Mouse (Mus musculus): ENCODE data around the gene Sh3pxd2b. TPM values are rescaled to one million over a fixed set of nuclear protein-coding genes. Genes with fewer than 3 reads are reported as not detected.

Sh3pxd2b gene
- polyA plus RNA-seq, 1 experiment from 2014 or later, result 34.6 TPM

Other genes with a start within 250 kb of the Sh3pxd2b start
- gene Il9r, start 147.5 kb upstream of the Sh3pxd2b start, polyA plus RNA-seq (2014; fragmentation: Nextera tagmentation; extraction: Ambion mirVana), result 0.06 and 0.07 TPM in 2 replicates
- gene Snrnp25, start 142.4 kb upstream of the Sh3pxd2b start, polyA plus RNA-seq (2014; fragmentation: Nextera tagmentation; extraction: Ambion mirVana), result 52.9 and 60.4 TPM in 2 replicates
- 46.1 and 46.5 TPM in 2 replicates for gene Rhbdf1, start 125.5 kb upstream of the Sh3pxd2b start, polyA plus RNA-seq (2014; fragmentation: Nextera tagmentation; extraction: Ambion mirVana)
- gene Mpg, start 121.3 kb upstream of the Sh3pxd2b start, polyA plus RNA-seq (2014; fragmentation: Nextera tagmentation; extraction: Ambion mirVana), result 37.9 and 38.4 TPM in 2 replicates
- gene Nprl3, start 80.1 kb upstream of the Sh3pxd2b start, polyA plus RNA-seq (2014; fragmentation: Nextera tagmentation; extraction: Ambion mirVana), result 38.8 and 41.0 TPM in 2 replicates
- 93.0 and 133 TPM in 2 replicates for gene Hba-x, start 71.4 kb upstream of the Sh3pxd2b start, polyA plus RNA-seq (2014; fragmentation: Nextera tagmentation; extraction: Ambion mirVana)
- gene Hba-a1, start 64.3 kb upstream of the Sh3pxd2b start, polyA plus RNA-seq (2014; fragmentation: Nextera tagmentation; extraction: Ambion mirVana), result 2,281 and 2,565 TPM in 2 replicates
- 0.71 TPM in 1 of 2 replicates, not detected in the other for gene Hbq1b, start 60.9 kb upstream of the Sh3pxd2b start, polyA plus RNA-seq (2014; fragmentation: Nextera tagmentation; extraction: Ambion mirVana)
- 6,035 and 6,415 TPM in 2 replicates for gene Hba-a2, start 51.3 kb upstream of the Sh3pxd2b start, polyA plus RNA-seq (2014; fragmentation: Nextera tagmentation; extraction: Ambion mirVana)
- gene Hbq1a, start 47.8 kb upstream of the Sh3pxd2b start, polyA plus RNA-seq (2014; fragmentation: Nextera tagmentation; extraction: Ambion mirVana), result 1.0 TPM in 1 of 2 replicates, not detected in the other
- gene Ubtd2, start 107.5 kb downstream of the Sh3pxd2b start, polyA plus RNA-seq (2014; fragmentation: Nextera tagmentation; extraction: Ambion mirVana), result 61.5 and 61.7 TPM in 2 replicates
- gene Efcab9, start 184.3 kb downstream of the Sh3pxd2b start, polyA plus RNA-seq (2014; fragmentation: Nextera tagmentation; extraction: Ambion mirVana), result 0.35 and 0.58 TPM in 2 replicates
- gene Stk10, start 185.5 kb downstream of the Sh3pxd2b start, polyA plus RNA-seq (2014; fragmentation: Nextera tagmentation; extraction: Ambion mirVana), result 2.8 and 3.4 TPM in 2 replicates

All from stomach, embryonic 14.5 days (tissue).